Mouse (Mus musculus) kidney, postnatal 25 days (tissue): ENCODE measurements around the gene Sirt3.

Experiments used
- DNase-seq, 2 experiments: peaks; one replicate each; pipeline ENCODE4 v3.0.0; 2021; ENCODE audit warnings: mixed read lengths in 2 of 2

The Sirt3 gene

DNA sequence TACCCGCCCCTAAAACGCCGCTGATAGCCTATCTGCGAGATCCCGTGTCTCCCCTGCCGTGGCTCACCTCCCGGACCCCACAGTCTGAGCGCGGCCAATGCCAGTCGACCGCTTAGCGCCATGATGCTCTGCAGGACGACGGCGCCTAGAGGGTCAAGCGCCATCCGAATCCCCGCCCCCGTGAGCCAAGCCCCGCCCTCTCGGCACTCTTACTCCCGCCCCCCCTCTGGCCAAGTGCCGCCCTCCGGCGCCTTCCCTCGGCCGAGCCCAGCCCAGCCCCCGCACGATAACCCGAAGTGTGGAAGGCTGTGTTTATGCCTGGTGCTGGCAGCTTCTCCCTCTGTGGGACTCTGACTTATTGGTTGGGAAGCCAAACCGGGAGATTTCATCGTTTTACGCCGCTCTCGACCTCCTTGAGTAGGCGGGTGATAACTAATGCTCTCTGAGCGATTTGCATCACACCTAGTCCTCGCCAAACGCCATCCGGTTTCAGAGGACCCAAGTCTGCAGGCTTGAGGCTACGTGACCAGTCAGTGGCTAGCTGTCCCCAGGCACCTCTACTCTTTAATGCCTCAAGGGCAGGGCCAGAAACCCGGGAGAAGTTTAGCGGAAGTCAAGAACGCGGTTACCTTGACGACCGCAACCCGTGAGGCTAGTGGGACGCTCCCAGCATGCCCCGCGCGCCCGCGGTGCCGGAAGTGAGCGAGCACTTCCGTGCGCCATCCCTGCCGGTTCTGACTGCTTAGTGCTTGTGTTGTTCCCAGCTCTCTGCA, at the start of gene Sirt3, which contains the start of gene Psmd13:
Gene Sirt3, minus strand, starts transcription at position 614 of the 773 bp plus-strand sequence.
Gene Psmd13, plus strand, starts transcription at position 273 of the 773 bp plus-strand sequence.
- peak; percentile 97 to 98 for DNase-seq

- peak in 1 of 2 experiments; percentile 63 for DNase-seq
These were observed 45.1 kb upstream of the Sirt3 start for GRCm38 (mm10) chr7:140927181-140927580.

DNA sequence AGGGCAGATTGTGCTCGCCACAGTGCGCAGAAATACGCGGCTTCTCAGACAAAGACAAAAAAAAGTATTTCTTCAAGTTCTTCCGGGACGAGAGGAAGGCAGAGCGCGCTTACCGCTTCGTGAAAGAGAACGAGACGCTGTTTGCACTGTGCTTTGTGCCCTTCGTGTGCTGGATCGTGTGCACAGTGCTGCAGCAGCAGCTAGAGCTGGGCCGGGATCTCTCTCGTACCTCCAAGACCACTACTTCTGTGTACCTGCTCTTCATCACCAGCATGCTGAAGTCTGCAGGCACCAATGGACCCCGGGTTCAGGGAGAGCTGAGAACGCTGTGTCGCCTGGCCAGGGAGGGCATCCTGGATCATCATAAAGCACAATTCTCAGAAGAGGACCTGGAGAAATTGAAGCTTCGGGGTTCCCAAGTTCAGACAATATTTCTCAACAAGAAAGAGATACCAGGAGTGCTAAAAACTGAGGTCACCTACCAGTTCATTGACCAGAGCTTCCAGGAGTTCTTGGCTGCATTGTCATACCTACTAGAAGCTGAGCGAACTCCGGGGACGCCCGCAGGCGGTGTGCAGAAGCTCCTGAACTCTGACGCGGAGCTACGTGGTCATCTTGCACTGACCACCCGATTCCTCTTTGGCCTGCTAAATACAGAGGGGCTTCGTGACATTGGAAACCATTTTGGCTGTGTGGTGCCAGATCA, 41.1 kb upstream of the Sirt3 start:
- peak in 1 of 2 experiments; percentile 43 for DNase-seq

DNA sequence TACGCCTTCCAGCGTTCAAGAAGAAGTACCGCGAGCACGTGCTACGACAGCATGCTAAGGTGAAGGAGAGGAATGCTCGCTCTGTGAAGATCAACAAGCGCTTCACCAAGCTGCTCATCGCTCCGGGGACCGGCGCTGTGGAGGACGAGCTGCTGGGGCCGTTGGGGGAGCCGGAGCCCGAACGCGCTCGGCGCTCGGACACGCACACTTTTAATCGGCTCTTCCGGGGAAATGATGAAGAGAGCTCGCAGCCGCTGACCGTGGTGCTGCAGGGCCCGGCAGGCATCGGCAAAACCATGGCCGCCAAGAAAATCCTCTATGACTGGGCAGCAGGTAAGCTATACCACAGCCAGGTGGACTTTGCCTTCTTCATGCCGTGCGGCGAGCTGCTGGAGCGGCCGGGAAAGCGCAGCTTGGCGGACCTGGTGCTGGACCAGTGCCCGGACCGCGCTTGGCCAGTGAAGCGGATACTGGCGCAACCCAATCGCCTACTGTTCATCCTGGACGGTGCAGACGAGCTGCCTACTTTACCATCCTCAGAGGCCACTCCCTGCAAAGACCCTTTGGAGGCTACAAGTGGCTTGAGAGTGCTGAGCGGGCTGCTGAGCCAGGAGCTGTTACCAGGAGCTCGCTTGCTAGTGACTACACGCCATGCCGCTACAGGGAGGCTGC, 40.4 kb upstream of the Sirt3 start:
- peak; percentile 92 to 95 for DNase-seq

- DNase-seq, result peak; percentile 46 to 73
These were observed 39.3 kb upstream of the Sirt3 start for GRCm38 (mm10) chr7:140921225-140921975.

GRCm38 (mm10) chr7:140920418-140921029, 38.4 kb upstream of the Sirt3 start, which contains the start of gene Nlrp6:
Gene Nlrp6, plus strand, starts transcription at chr7:140920902.
- DNase-seq, result peak in 1 of 2 experiments; percentile 11

- peak in 1 of 2 experiments; percentile 0 for DNase-seq
These were observed 37.8 kb upstream of the Sirt3 start for GRCm38 (mm10) chr7:140919911-140920310.

GRCm38 (mm10) chr7:140914031-140914690, 32.1 kb upstream of the Sirt3 start:
- peak; percentile 71 to 81 for DNase-seq

- peak; percentile 61 to 62 for DNase-seq
These were observed 30.9 kb upstream of the Sirt3 start for GRCm38 (mm10) chr7:140912846-140913482.

DNA sequence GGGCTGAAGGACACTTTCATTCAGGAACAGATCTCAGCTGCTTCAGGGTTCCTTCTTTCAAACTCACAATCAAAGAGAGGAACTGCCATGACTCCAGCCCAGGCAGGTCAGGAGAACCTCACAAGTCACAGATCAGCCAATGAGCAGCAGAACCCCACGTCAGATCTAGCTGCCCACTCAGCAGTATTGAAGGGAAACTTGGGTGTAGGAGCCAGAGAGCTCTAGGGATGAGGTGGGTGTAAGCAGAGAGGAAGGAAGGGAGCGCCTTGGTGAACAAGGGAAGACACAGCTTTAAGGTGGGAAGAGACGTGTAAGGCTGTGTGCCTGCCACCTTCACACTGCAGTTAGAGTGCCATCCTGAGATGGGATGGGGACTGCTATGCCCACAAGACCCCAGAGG, 30.2 kb upstream of the Sirt3 start:
- DNase-seq, result peak in 1 of 2 experiments; percentile 26

- peak; percentile 88 to 91 for DNase-seq
These were observed 26.6 kb upstream of the Sirt3 start for GRCm38 (mm10) chr7:140908634-140909107.

DNA sequence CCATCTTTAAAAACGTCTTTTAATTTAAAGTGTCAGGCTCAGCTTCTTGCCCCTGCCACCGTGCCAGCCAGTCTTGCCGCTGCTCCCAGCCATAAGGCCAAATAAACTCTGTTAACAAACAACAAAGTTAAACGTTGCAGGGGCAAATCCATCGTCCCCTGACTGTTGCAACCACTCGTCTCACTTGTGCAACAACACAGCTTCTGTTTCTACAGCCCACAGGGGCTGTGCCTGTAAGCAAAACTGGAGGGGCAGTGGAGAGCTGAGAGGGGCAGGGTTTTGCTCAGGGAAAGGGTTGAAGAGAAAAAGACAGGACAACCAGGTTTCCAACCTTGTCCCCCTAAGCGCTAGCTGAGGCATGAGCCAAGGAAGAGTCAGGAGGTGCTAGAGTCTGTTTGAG, 26.1 kb upstream of the Sirt3 start:
- no peak for DNase-seq

DNA sequence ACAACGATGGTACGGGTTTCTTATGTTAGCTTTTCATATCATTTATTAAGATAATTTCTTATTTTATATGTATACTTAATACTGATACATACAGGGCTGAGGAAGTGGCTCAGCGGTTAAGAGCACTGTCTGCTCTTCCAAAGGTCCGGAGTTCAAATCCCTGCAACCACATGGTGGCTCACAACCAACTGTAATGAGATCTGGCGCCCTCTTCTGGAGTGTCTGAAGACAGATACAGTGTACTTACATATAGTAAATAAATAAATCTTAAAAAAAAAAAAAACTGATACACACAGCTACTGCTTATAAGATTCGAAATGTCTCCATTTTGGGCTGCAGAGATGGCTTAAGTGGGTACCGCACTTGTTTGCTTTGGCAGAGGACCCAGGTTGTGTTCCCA, 25.6 kb upstream of the Sirt3 start:
- DNase-seq, result no peak

- DNase-seq, result no peak
These were observed 25.0 kb upstream of the Sirt3 start for GRCm38 (mm10) chr7:140907131-140907530.

DNA sequence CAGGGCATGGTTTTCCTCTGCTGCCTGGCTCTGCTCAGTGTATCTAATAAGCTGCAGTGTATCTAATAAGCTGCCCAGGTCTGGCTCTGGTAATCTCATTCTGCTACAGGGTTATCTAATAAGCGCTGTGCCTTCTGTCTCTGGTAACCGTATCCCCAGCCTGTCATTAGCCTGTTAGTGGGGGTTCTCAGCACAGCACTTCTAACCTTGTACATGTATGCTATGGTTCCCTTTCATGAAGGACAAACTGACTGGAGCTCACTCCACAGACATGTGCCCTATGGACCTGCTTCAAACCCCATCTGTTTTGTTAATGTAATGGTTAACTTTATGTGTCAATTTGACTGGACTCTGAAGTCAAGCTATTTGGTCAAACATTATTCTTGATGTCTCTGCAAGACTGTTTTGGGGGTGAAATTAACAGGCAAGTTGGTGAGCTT, 23.6 kb upstream of the Sirt3 start:
- DNase-seq, result peak in 1 of 2 experiments; percentile 54

- peak; percentile 80 to 90 for DNase-seq
These were observed 21.1 kb upstream of the Sirt3 start for GRCm38 (mm10) chr7:140903212-140903611.

DNA sequence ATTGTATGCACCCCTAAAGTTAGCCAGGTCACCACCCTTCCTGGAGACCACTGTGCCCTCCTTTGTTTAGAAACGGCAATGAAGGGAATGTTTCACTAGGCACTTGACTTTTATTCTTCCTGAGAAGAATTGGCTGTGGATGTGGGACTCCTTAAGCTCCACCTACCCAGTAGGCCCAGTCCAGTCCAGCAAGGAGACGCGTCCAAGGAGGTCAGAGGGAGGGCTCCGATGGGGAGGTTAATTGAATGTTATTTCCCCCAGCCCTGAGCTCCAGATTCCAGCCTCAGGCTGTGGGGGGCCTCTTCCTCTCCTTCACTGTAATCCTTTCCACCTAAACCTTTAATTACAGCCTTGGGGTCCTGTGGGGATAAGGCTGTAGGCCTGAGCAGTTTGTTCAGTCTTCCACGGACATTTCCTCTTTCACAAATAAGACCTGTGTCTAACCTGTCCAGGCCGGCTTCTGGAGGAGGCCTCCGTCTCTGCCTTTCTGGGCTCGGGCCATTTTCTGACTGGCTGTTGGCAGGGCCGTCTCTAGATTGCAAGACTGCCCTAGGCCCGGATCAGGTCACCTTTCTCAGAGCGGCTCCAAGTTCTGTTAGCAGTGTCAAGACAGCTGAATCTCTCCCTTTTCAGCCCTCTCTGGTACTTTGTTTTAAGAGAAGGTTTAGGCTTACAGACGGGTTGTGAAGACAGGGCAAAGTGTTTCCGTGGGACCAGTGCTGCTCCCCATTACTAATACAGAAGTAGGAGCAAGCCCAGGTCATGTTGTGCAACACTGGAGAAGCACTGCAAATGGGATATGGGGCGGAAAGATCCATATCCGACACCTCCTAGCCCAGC, 20.1 kb upstream of the Sirt3 start:
- DNase-seq, result peak in 1 of 2 experiments; percentile 58

GRCm38 (mm10) chr7:140900220-140900619, 18.1 kb upstream of the Sirt3 start, which contains the start of gene Cox8b:
Gene Cox8b, minus strand, starts transcription at chr7:140900446.
- no peak for DNase-seq

GRCm38 (mm10) chr7:140899121-140899520, 17.0 kb upstream of the Sirt3 start:
- no peak for DNase-seq

DNA sequence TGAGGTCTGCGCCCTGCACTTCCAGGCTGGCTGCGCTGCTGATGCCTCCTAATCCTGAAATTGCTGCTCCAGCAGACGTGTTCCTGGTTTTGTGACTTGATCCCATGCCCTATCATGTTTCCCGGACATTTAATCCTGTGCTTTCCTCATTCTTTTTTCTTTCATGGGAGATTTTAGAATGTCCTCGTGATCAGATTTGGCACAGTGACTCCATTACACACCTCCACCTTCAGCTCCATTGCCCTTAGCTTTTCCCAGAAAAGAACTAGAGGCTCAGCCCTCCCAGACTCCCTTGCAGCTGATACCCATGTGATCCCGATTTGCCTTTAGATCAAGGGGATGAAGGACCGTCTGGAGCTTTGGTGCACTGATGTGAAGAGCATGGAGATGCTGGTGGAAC, 15.8 kb upstream of the Sirt3 start:
- no peak for DNase-seq
